Mouse (Mus musculus): ENCODE data around the gene Sh3bgrl3. TPM values are rescaled to one million over a fixed set of nuclear protein-coding genes. Genes with fewer than 3 reads are reported as not detected.

Sh3bgrl3 gene
- polyA plus RNA-seq, 1 experiment from 2014 or later = 1,117 TPM

DNA sequence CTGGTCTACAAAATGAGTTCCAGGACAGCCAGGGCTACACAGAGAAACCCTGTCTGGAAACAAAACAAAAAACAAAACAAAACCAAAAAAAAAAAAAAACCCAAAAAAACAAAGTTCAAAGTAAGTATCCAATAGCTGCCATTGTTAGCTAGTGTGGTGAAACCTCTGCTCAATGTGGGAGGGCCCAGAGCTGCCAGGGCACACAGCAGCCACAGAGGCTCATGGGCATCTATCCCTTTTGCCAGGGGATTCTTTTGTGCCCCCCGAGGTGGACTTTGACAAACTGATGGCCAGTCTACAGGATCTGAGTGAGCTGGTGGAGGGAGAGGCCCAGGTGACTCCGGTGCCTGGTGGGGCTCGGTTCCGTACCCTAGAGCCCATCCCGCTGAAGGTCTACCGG is 5.4 kb downstream of the Sh3bgrl3 start:
- Histone ChIP-seq H3K36me3 (ENCODE audit: inconsistent target) (no peaks in the 10 kb centered on the region), H3K27ac (no peak overlapping the region), H3K4me3 (ENCODE audit: inconsistent target) (no peak overlapping the region), H3K79me2 (ENCODE audit: inconsistent target) (peaks cover 33% of the 10 kb centered on the region)
- 98% methylated on average over 6 of the region's 6 CpGs for WGBS (ENCODE audit: missing documents)

DNA sequence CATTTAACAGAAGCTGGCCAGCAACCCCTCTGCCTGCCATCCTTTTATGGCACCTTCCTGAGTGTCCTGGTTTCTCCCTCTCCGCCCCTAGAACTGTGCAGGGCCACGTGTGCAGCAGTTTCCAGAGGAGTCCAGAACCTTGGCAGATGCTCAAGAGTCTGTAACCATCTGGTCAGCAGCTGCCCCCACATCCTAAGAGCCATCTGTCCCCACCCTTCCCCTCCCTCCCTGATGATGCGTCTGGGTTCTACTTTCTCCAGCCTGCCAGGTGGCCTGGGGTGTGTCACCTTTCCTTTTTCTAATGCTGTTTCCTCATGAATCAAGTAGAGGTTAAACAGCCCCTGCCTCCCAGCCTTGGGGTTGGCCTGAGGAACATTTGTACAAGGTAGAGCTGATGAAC is 6.3 kb downstream of the Sh3bgrl3 start:
- Histone ChIP-seq H3K27ac (no peak overlapping the region), H3K79me2 (ENCODE audit: inconsistent target) (peaks cover 24% of the 10 kb centered on the region), H3K36me3 (ENCODE audit: inconsistent target) (no peaks in the 10 kb centered on the region), H3K4me3 (ENCODE audit: inconsistent target) (no peak overlapping the region)
- WGBS (ENCODE audit: missing documents) = 62% methylated on average over 3 of the region's 3 CpGs

DNA sequence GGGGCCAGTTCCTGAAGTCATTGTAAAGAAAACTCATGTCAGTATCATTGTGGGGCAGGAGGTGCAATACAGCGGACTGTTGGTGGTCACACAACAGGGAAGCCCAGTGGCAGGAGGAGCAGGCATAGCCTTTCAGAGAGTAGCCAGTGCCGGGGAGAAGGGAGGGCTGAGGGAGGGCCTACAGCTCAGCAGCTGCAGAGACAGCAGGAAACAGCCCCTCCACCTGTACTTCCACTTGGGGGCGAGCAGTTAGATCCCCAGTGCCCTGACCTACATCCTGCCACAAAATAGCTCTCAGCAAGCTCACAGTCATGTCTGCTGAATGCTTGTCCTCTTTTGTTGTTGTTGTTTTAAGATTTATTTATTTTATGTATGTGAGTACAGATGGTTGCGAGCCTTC is 7.0 kb downstream of the Sh3bgrl3 start:
- Histone ChIP-seq H3K79me2 (ENCODE audit: inconsistent target) (peaks cover 17% of the 10 kb centered on the region), H3K4me3 (ENCODE audit: inconsistent target) (no peak overlapping the region), H3K36me3 (ENCODE audit: inconsistent target) (no peaks in the 10 kb centered on the region), H3K27ac (no peak overlapping the region)
- 57% methylated on average over 4 of the region's 4 CpGs for WGBS (ENCODE audit: missing documents)

DNA sequence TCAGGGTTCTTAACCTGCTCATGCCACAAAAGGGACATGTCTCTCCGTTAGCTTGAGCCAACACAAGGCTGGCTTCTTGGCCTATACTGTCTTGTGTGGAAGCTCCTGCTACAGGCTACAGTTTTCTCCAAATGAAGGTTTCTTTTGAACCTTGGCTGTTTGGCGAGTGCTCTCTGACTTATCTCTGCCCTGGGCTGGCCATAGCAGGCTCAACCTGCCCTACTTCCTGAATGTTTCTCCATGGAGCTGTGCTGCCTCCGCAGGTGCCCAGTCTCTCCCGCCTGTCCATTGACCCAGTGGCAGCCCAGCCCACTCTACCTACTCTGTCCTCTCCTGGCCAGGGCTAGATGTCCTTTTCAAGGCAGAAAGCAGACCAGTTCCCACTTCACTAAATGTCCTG is 7.7 kb downstream of the Sh3bgrl3 start:
- H3K79me2 ChIP-seq (ENCODE audit: inconsistent target) = peaks cover 10% of the 10 kb centered on the region
- H3K36me3 ChIP-seq (ENCODE audit: inconsistent target) = no peaks in the 10 kb centered on the region
- no peak overlapping the region for H3K27ac ChIP-seq
- H3K4me3 ChIP-seq (ENCODE audit: inconsistent target) = no peak overlapping the region
- WGBS (ENCODE audit: missing documents) = 86% methylated on average over 4 of the region's 4 CpGs

DNA sequence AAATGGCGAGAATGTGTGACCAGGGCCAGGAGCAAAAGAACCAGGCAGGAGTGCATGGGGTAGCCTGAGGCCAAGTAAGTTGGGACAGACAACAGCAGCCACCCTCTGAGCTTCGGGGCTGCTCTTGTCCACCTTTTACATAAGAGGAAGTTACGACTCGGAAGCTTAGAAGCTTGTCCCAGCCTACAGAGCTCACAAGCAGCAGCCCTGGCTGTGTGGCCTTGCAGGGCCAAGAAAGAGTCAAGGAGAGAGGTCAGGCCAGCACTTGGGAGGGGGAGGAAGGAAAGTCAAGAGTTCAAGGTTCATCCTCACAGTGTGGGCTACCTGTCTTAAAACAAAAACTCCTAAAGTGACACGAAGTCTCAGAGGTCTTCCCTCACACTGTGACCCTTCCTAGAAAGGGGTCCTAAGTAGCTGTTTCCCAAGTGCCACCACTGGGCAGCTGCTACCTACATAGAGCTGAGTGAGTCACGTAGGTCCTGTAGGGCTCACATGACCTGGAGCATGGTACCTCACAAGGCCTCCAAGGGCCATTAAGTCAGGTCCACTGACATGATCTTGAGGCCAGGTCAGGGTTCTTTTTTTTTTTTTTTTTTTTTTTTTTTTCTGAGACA is 8.3 kb downstream of the Sh3bgrl3 start:
- peak overlapping the region; percentile 28 for H3K27ac ChIP-seq
- H3K36me3 ChIP-seq (ENCODE audit: inconsistent target) = no peaks in the 10 kb centered on the region
- peaks cover 4% of the 10 kb centered on the region; the same call in 1 of the 2 replicates for H3K79me2 ChIP-seq (ENCODE audit: inconsistent target)
- H3K4me3 ChIP-seq (ENCODE audit: inconsistent target) = no peak overlapping the region
- 50% methylated on average over 6 of the region's 6 CpGs for WGBS (ENCODE audit: missing documents)

DNA sequence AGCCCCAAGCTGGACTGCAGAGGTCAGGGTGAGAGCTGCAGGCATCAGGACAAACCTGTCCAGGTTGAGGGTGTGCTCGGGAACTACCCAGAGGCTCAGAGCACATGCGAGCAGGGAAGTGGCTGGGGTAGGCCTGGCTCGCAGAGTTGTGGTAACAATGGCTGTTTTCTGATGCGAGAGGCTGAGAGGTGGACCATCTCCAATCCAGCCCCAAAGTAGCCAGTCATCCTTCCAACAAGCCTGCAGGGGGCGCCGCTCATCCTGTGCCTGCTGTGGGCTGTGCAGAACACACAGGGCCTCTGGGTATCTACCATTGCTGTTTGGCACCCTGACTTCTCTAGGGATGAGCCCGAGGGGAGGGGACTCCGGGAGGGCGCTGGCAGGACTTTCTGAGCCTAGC is 8.9 kb downstream of the Sh3bgrl3 start:
- Histone ChIP-seq H3K79me2 (ENCODE audit: inconsistent target) (no peaks in the 10 kb centered on the region), H3K36me3 (ENCODE audit: inconsistent target) (no peaks in the 10 kb centered on the region), H3K27ac (peak overlapping the region; percentile 28), H3K4me3 (ENCODE audit: inconsistent target) (no peak overlapping the region)
- 75% methylated on average over 9 of the region's 9 CpGs for WGBS (ENCODE audit: missing documents)

DNA sequence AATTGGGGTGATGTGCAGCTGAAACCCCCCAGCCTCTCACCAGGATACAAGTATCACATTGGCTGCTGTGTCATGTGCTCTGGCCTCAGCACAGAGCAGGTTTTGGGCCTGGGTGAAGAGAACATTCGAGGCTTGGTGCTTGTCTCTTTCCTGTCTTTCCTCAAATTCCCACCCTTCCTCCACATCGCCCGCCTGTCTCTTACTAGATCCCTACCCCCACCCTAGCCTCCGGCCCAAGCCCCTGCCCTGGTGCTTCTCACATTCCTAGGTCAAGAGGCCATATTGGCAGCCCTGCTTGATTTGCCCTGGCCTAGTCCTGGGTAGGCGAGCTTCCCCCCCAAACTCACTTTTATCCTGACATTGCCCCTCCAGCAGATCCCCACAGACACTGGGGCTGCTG is 9.5 kb downstream of the Sh3bgrl3 start:
- 92% methylated on average over 5 of the region's 5 CpGs for WGBS (ENCODE audit: missing documents)
- Histone ChIP-seq H3K36me3 (ENCODE audit: inconsistent target) (no peaks in the 10 kb centered on the region), H3K79me2 (ENCODE audit: inconsistent target) (no peaks in the 10 kb centered on the region), H3K27ac (peak overlapping the region; percentile 75), H3K4me3 (ENCODE audit: inconsistent target) (no peak overlapping the region)

DNA sequence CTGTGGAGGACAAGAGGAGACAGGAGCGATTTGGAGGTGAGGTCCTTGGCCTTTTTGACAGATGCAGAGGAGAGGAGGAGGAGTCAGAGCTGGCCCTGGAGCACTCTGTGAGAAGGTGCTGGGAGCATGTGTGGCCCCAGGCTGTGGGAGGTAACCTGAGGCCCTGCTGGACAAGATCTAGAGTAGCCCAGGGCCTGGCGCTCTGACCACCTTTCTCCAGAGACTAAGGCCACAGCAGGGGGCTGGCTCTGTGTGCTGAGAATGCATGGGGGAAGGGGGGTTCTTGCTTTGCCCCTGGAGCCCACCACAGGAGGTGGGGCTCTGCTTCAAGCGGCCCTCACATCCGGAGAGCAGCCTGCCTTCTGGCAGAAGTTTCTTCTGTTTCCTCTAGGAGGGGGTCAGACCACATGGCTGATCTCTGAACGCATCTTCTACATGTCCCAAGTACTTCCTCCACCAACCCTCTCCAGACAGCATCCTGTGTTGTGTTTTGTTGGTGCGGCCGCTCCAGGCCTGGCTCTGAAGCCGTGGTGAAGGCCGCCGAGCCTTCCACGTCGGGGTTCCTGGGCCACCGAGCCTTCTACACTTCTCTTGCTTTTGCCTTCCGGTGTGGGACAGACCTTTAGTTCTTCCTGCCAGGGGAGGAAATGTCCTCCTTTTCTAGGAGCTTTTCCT is 10.3 kb downstream of the Sh3bgrl3 start:
- H3K4me3 ChIP-seq (ENCODE audit: inconsistent target) = no peak overlapping the region
- 35% methylated on average over 7 of the region's 14 CpGs for WGBS (ENCODE audit: missing documents)
- no peaks in the 10 kb centered on the region for H3K79me2 ChIP-seq (ENCODE audit: inconsistent target)
- H3K27ac ChIP-seq = peak overlapping the region; percentile 75
- no peaks in the 10 kb centered on the region for H3K36me3 ChIP-seq (ENCODE audit: inconsistent target)

DNA sequence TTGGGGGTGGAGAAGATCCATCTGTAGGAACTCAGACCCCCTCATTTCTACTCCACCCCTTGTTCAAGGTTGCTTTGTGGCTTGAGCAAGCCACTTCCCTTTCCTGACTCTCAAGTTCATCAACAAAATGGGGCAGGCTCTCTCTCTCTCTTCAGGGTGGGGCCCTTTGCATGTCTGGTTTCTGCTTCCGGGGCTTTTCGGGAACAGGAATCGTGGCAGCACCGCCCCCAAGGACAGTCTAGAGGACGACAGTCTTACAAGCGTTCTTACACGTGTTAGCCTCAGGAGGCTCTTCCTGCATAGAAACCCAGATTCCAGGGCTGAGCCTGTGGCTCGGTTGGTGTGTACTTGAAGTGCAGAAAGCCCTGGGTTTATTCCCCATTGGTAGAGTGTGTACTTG is 11.6 kb downstream of the Sh3bgrl3 start:
- 0% methylated on average over 8 of the region's 8 CpGs for WGBS (ENCODE audit: missing documents)
- no peaks in the 10 kb centered on the region for H3K79me2 ChIP-seq (ENCODE audit: inconsistent target)
- H3K36me3 ChIP-seq (ENCODE audit: inconsistent target) = no peaks in the 10 kb centered on the region
- no peak overlapping the region for H3K4me3 ChIP-seq (ENCODE audit: inconsistent target)
- H3K27ac ChIP-seq = peak overlapping the region; percentile 75

DNA sequence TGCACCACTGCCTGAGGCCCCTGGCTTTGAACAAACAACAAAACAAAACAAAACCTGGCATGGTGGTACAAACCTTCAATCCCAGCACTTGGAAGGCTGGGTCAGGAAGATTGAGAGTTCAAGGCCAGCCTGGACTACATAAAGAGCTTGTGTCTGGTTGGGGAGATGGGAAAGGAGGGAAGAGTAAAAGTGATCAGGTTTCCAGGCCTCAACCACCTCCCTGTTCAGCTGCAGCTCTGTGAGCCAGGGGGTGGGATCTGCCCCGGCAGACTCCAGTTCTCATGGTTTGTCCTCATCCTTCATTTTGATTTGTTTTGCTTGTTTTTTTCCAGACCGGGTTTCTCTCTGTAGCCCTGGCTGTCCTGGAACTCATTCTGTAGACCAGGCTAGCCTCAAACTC is 12.1 kb downstream of the Sh3bgrl3 start:
- WGBS (ENCODE audit: missing documents) = 17% methylated on average over 2 of the region's 2 CpGs
- Histone ChIP-seq H3K36me3 (ENCODE audit: inconsistent target) (no peaks in the 10 kb centered on the region), H3K27ac (peak overlapping the region; percentile 75), H3K79me2 (ENCODE audit: inconsistent target) (no peaks in the 10 kb centered on the region), H3K4me3 (ENCODE audit: inconsistent target) (no peak overlapping the region)

DNA sequence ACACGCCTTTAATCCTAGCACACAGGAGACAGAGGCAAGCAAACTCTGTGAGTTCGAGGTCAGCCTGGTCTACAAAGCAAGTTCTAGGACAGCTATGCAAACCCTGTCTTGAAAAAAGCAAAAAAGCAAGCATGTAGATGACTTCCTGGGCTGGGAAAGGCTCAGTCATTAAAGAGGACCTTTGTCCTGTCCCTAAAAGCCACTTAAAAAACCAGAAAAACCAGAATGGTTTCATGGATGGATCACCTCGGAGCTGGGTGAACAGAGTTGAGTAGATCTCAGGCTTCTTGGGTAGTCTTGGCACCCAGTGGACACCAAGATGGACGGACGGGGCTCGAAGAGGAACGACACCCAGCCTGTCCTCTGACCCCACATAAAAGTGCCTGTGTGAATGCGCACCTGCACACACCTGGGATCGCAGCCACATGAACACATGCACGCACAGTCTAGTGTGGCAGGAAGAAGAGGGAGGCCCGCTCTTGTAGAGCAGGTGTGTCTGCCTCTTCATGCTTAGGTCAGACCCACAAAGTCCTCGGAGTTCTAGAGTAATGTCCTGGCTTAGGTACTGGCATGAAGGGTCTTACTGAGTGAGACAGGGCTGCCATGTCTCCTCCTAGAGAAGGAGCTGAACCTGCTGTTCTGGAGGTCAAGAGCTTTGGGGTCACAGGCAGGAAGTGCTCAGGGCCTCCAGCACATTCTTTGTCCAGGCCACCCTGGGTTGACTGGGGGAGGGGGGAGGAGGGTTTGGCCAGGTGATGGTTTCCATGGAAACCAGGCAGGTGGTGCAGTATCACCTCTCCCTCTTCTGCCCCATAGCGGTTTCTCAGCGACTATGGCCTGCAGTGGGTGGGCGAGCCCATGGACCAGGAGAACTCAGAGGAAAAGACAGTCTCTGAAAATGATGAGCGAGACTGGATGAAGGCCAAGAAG is 13.1 kb downstream of the Sh3bgrl3 start:
- H3K79me2 ChIP-seq (ENCODE audit: inconsistent target) = no peaks in the 10 kb centered on the region
- H3K4me3 ChIP-seq (ENCODE audit: inconsistent target) = no peak overlapping the region
- H3K27ac ChIP-seq = no peak overlapping the region
- WGBS (ENCODE audit: missing documents) = 94% methylated on average over 16 of the region's 16 CpGs
- H3K36me3 ChIP-seq (ENCODE audit: inconsistent target) = no peaks in the 10 kb centered on the region

DNA sequence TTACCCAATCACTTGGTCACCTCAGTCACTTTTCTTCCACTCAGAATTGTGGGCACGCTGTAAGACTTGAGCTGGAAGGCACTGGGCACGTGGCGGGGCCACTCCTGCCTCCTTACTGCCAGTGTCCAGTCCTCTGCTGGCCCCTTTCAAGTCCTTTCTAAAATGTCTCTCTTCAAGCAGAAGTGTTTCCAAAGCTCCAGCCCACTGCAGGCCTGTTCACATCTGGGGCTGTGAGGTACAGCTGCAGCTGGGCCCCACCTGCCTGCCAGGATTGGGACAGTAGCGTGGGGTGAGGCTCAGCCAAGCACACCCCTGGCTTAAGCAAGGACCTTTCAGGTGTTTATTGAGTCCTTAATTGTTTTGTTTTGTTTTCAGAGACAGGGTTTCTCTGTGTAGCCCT is 14.6 kb downstream of the Sh3bgrl3 start:
- no peaks in the 10 kb centered on the region for H3K79me2 ChIP-seq (ENCODE audit: inconsistent target)
- WGBS (ENCODE audit: missing documents) = 95% methylated on average over 4 of the region's 4 CpGs
- H3K27ac ChIP-seq = no peak overlapping the region
- H3K36me3 ChIP-seq (ENCODE audit: inconsistent target) = no peaks in the 10 kb centered on the region
- no peak overlapping the region for H3K4me3 ChIP-seq (ENCODE audit: inconsistent target)

DNA sequence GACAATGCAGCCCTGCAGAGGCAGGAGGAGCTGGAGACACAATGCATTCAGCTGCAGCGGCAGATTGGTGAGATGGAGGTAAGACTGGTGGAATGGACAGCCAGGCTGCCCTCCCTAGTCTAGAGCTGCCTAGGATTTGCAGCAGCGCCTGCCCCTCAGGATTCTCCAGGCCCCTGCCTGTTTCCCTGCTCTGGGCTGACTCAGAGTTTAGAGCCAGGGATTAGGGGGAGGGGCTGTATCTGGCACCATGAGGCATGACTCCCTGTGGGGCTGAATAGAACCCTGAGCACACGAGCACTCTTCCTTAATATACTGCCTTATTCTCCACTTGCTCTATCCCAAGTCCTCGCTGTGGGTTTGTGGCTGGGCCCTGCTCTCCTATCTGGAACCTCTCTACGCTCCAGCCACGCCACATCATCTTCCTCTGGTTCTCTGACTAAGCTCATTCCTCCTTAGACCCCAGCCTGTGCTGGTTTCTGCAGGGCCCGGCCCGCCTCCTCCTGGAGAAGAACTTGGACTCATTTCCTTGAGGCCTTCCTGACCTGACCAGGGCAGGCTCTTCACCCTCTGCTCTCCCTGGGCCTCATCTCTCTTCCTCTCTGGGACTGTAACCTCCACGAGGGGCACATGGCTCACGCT is 15.1 kb downstream of the Sh3bgrl3 start:
- Histone ChIP-seq H3K4me3 (ENCODE audit: inconsistent target) (no peak overlapping the region), H3K79me2 (ENCODE audit: inconsistent target) (no peaks in the 10 kb centered on the region), H3K36me3 (ENCODE audit: inconsistent target) (no peaks in the 10 kb centered on the region), H3K27ac (no peak overlapping the region)
- 72% methylated on average over 10 of the region's 10 CpGs for WGBS (ENCODE audit: missing documents)

DNA sequence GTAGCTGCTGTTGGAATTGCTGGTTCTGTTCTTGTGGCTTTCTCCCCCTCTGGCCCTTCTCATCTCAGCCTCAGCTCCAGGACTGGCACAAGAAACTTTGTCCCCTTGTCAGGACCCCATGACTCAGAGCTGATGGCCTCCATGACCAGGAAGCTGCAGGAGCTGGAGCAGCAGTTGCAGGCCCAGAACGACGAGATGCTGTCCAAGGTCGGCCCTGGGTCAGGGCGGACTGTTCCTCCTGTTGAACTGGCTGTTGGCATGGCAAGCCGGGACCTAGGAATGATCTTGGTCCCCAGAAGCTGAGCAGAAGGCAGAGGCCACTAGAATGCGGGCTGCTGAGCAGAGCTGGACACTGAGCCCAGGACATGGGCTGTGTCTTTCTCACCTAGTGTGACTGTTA is 16.2 kb downstream of the Sh3bgrl3 start:
- H3K36me3 ChIP-seq (ENCODE audit: inconsistent target) = no peaks in the 10 kb centered on the region
- H3K4me3 ChIP-seq (ENCODE audit: inconsistent target) = no peak overlapping the region
- H3K79me2 ChIP-seq (ENCODE audit: inconsistent target) = no peaks in the 10 kb centered on the region
- 95% methylated on average over 5 of the region's 6 CpGs for WGBS (ENCODE audit: missing documents)
- no peak overlapping the region for H3K27ac ChIP-seq

Data from macrophage (primary cell).